Mouse (Mus musculus): ENCODE results near the gene Cnp. TPM values are rescaled to one million over a fixed set of nuclear protein-coding genes. Genes with fewer than 3 reads are reported as not detected.

Cnp gene
- polyA plus RNA-seq, 1 experiment from 2014 or later, result 28.4 TPM

GRCm38 (mm10) chr11:100640159-100640906 is 65.6 kb downstream of the Cnp start:
- Histone ChIP-seq H3K4me3 (ENCODE audit: low read length) (peak overlapping the region; percentile 33), H3K4me2 (ENCODE audit: low read depth, low read length) (peak overlapping the region; percentile 55), H3K36me3 (ENCODE audit: control insufficient read depth, insufficient read depth, low read length) (no peaks in the 10 kb centered on the region), H3K4me1 (ENCODE audit: control insufficient read depth, insufficient read depth, low read length) (0 out of 2 replicates have a peak, but pooled peaks cover 8% of the 10 kb centered on the region), H3K9ac (ENCODE audit: low read depth, low read length) (peak overlapping the region; percentile 41; the same call in 1 of the 2 replicates), H3K9me3 (ENCODE audit: control insufficient read depth, low read length) (no peaks in the 10 kb centered on the region), H3K27ac (ENCODE audit: low read length) (no peak overlapping the region), H3K27me3 (replicated peaks; ENCODE audit: control insufficient read depth, insufficient read depth, low read length) (peaks cover 11% of the 10 kb centered on the region)
- 7% methylated on average over 52 of the region's 52 CpGs for whole genome bisulfite sequencing
- ATAC-seq, result no peak

Other genes with a start within 250 kb of the Cnp start
- gene Gast, start 240.5 kb upstream of the Cnp start, polyA plus RNA-seq (2015; fragmentation: Nextera tagmentation; extraction: Ambion mirVana), result 0.77 and 0.80 TPM in 2 replicates
- gene Hap1, start 218.8 kb upstream of the Cnp start, polyA plus RNA-seq (2015; fragmentation: Nextera tagmentation; extraction: Ambion mirVana), result 12.6 and 13.5 TPM in 2 replicates
- 165 and 179 TPM in 2 replicates for gene Jup, start 177.1 kb upstream of the Cnp start, polyA plus RNA-seq (2015; fragmentation: Nextera tagmentation; extraction: Ambion mirVana)
- gene P3h4, start 160.1 kb upstream of the Cnp start, polyA plus RNA-seq (2015; fragmentation: Nextera tagmentation; extraction: Ambion mirVana), result 36.9 and 38.5 TPM in 2 replicates
- 72.7 and 78.1 TPM in 2 replicates for gene Fkbp10, start 159.2 kb upstream of the Cnp start, polyA plus RNA-seq (2015; fragmentation: Nextera tagmentation; extraction: Ambion mirVana)
- 82.5 and 85.8 TPM in 2 replicates for gene Nt5c3b, start 133.1 kb upstream of the Cnp start, polyA plus RNA-seq (2015; fragmentation: Nextera tagmentation; extraction: Ambion mirVana)
- 0.37 and 0.39 TPM in 2 replicates for gene Klhl10, start 133.0 kb upstream of the Cnp start, polyA plus RNA-seq (2015; fragmentation: Nextera tagmentation; extraction: Ambion mirVana)
- 4.0 TPM in 2 replicates for gene Klhl11, start 102.2 kb upstream of the Cnp start, polyA plus RNA-seq (2015; fragmentation: Nextera tagmentation; extraction: Ambion mirVana)
- 131 and 132 TPM in 2 replicates for gene Acly, start 46.9 kb upstream of the Cnp start, polyA plus RNA-seq (2015; fragmentation: Nextera tagmentation; extraction: Ambion mirVana)
- 0.24 and 0.45 TPM in 2 replicates for gene Ttc25, start 29.3 kb upstream of the Cnp start, polyA plus RNA-seq (2015; fragmentation: Nextera tagmentation; extraction: Ambion mirVana)
- gene Nkiras2, start 44.3 kb downstream of the Cnp start, polyA plus RNA-seq (2015; fragmentation: Nextera tagmentation; extraction: Ambion mirVana), result 80.8 and 83.6 TPM in 2 replicates
- gene Dnajc7, start 45.3 kb downstream of the Cnp start, polyA plus RNA-seq (2015; fragmentation: Nextera tagmentation; extraction: Ambion mirVana), result 171 and 184 TPM in 2 replicates
- 0.20 and 0.31 TPM in 2 replicates for gene Zfp385c, start 117.6 kb downstream of the Cnp start, polyA plus RNA-seq (2015; fragmentation: Nextera tagmentation; extraction: Ambion mirVana)
- 3.4 TPM in 2 replicates for gene Dhx58, start 129.4 kb downstream of the Cnp start, polyA plus RNA-seq (2015; fragmentation: Nextera tagmentation; extraction: Ambion mirVana)
- 38.7 and 40.7 TPM in 2 replicates for gene Kat2a, start 137.6 kb downstream of the Cnp start, polyA plus RNA-seq (2015; fragmentation: Nextera tagmentation; extraction: Ambion mirVana)
- 0.29 TPM in 1 of 2 replicates, not detected in the other for gene Hspb9, start 138.9 kb downstream of the Cnp start, polyA plus RNA-seq (2015; fragmentation: Nextera tagmentation; extraction: Ambion mirVana)
- 41.1 and 41.6 TPM in 2 replicates for gene Rab5c, start 163.3 kb downstream of the Cnp start, polyA plus RNA-seq (2015; fragmentation: Nextera tagmentation; extraction: Ambion mirVana)
- 0.12 and 0.15 TPM in 2 replicates for gene Kcnh4, start 185.0 kb downstream of the Cnp start, polyA plus RNA-seq (2015; fragmentation: Nextera tagmentation; extraction: Ambion mirVana)
- gene Hcrt, start 188.0 kb downstream of the Cnp start, polyA plus RNA-seq (2015; fragmentation: Nextera tagmentation; extraction: Ambion mirVana), result not detected in 2 replicates
- gene Ghdc, start 196.1 kb downstream of the Cnp start, polyA plus RNA-seq (2015; fragmentation: Nextera tagmentation; extraction: Ambion mirVana), result 6.5 and 6.7 TPM in 2 replicates

All from intestine, embryonic 16.5 days (tissue).